Mouse (Mus musculus) retina, embryonic 14.5 days (tissue): ENCODE measurements around the gene Prelid3b.

Experiments
- DNase-seq: peaks from one replicate; pipeline ENCODE4 v3.0.0-alpha.2; 2015; ENCODE audit warnings: low spot score

Gene Prelid3b

DNA sequence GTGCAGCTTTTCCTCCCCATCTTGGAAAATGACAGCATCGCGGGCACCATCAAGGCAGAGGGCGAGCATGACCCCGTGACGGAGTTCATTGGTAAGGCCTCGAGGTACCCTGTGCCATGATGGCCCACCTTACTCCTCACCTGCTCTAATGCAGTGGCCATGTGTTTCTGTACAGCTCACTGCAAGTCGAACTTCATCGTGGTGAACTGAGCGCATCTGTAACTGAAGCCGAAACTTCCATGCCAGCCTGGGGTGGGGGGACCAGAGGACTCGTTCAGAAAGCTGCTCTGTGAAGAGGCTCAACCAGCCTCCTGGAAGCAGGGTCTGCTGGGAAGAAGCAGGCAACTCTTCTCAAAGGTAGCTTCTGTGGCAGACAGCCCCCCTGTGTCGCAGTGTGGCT, 46.0 kb downstream of the Prelid3b start:
- DNase-seq: no peak

DNA sequence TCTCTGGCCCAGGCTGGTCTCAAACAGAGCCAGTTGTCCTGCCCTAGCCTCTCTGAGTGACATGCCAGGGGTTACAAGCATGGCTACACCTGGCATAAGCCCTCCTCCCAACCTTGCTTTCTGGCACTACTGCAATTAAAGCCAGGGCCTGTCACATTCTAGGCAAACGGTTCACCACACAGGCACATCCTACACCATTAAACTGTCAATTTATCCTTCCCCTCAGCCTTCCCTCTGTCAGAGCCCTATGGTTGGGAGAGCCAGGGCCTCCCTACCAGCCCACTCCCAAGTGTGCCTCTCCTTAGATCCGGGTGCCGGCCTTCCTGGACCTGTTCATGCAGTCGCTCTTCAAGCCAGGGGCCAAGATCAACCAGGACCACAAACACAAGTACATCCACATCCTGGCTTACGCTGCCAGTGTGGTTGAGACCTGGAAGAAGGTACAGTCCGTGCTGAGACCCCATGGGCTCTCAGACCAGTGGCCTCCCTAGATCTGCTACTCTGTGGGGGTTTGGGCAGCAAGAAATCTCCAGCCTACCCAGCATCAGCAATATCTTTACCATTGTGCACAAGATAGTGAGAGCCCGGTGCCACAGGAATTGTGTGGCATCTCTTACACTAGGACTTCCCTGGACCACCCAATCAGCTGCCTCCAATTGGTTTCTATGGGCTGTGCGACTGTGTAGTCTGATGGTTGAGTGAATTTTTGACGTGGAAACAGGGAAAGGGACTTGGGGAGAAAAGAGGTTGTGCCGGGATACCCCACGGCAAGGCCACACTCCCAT, 48.4 kb downstream of the Prelid3b start:
- DNase-seq: no peak

GRCm38 (mm10) chr2:174421107-174421506, 51.8 kb downstream of the Prelid3b start:
- no peak for DNase-seq

DNA sequence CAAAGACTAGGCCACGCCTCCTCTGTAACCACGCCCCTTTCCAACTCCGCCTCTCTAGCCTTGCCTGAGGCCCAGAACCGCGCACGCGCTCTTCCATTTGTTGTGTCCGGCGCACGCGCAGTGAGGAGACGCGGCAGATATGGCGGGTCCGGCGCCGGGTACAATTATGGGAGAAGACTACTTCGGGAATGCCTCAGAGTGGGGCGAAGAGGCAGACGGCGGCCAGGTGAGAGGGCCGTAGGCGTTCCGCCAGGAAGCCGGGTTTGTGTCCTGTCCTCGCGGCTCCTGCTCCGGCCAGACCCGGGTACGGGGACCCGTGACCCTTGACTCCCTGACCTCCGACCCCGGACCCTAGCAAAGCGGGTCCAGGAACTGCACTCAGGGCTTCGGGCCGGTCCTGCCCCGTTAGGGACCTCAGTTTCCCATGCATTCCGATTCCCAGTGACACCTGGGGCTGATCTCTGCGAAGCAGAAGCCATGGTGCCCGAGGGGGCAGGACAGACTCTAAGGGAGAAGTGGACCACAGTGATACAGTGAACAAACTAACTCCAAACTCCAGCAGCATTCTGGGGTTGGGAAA, 57.1 kb downstream of the Prelid3b start, which contains the start of gene Nelfcd:
Gene Nelfcd (plus strand): TSS at position 74 of the 580 bp plus-strand sequence.
- peak; percentile 100 for DNase-seq
